Mouse (Mus musculus): ENCODE data around the gene Lat2.

The Lat2 gene

DNA sequence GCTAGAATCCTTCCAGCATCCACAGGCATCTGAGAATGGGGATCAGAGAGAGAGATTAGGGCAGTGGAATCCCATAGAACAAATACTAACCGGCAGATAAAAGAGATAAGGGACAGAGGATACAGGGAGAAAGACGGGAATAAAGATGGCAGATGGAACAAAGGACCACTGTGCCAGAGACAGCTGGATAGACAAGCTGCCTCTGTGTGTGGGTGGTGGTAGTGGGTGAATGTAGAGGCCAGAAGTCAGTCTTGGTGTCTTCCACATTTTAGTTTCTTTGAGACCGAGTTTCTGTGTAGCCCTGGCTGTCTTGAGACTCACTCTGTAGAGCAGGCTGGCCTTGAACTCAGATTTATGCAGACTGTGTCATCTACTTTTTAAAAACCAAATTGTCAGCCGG is 955 bp upstream of the Lat2 start:
- in situ Hi-C loops (cut with MboI; ENCODE audit: unreplicated experiment in 2 of 2), result loop anchor here (5.0 to 10.0 kb wide), 5 partner anchors 33 to 431 kb away; partner anchors contain the start of genes Gtf2ird2 (in 2 of the 2) and Rfc2 (in 2 of the 2)

DNA sequence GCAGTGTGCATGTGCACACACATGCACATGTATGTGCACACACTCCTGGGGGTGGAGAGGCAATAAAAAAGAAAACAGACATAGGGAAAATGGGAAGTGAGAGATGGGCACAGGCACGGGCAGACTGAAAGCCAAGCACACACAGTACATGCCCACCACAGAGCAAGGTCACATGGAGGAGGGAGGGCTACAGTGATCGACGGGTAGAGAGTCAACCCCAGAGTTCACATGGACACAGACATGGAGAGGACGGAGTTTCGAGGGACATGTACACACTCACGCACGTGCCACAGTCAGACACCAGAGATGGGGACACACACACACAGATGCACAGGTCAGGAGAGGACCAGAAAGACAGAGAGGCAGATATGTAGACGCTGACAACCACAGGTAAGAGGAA is 555 bp upstream of the Lat2 start:
- in situ Hi-C loops (cut with MboI; ENCODE audit: unreplicated experiment in 2 of 2), result loop anchor here (5.0 to 10.0 kb wide), 5 partner anchors 33 to 431 kb away; partner anchors contain the start of genes Gtf2ird2 (in 2 of the 2) and Rfc2 (in 2 of the 2)

DNA sequence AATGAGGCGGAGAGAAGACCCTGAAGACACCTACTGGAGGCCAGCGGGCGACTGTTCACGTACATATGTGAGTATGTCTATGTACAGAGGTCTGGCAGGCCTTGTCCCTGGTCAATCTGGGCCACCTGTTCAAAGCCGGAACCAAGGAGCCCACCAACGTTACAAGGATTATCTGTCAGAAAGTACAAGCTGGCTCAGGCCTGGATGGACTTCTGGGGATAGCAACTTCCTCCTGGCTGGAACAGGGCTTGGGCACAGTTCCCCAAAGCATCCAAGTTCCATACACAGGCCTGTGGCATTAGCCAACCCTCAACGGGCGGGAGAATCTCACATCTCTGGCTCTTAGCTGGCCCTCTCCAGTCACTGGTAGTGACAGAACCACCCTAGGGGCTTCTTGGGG is 529 bp downstream of the Lat2 start:
- in situ Hi-C loops (cut with MboI; ENCODE audit: unreplicated experiment in 2 of 2), result loop anchor here (10.0 kb wide), 1 partner anchor 429 kb away; the partner anchor contains the start of gene Gtf2ird2 (in 2 of the 2)

DNA sequence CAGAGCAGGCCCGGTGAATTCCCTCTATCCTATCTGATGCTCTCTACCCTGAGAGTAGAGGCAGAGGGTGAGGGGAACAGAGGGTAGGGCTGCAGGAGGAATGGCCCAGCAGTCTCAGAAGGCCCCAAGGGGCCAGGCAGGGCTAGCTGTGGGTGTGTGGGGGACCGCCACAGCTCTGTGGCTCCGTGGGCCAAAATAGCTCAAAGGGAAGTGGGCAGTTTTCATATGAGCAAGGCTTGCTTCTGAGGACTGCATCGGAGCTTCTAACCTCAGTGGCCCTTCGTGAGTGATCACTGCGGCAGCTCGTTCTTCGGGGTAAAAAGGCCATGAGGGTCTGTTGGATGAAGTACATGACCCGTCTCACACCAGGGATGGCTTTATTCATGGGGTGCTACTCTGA is 1.1 kb downstream of the Lat2 start:
- in situ Hi-C loops (cut with MboI; ENCODE audit: unreplicated experiment in 2 of 2), result loop anchor here (10.0 kb wide), 1 partner anchor 429 kb away; the partner anchor contains the start of gene Gtf2ird2 (in 2 of the 2)

DNA sequence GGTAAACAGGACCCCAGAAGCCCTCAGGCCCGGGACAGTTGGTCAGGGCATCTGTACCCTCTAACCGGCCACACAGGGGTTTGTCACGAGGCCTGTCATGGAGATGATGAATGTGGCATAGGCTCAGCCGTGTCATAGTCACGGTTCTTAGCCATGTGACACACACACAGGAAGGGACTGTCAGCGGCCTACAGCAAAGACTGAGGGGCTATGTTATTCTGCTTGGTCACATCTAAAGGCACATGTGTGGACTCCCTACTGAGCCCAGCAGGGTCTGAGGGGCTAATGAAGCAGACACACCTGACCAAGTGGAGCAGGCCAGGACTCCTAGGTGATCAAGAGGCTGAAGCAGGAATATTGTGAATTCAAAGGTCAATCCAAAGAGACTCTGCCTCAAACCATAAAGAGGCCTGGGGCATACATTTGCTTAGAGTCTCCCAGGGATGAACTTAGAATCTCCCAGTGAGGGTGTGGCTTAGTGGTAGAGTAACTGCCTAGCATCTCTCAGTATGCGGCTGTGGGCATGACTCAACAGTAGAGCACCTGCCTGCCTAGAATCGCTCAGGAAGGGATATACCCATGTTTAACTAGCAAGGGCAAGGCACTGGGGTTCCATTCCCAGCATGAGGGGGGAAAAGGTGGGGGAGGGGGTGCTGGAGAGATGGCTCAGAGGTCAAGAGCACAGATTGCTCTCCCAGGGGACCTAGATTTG is 2.9 kb downstream of the Lat2 start:
- in situ Hi-C loops (cut with MboI; ENCODE audit: unreplicated experiment in 2 of 2), result loop anchor here (10.0 kb wide), 1 partner anchor 427 kb away; the partner anchor contains the start of gene Gtf2ird2 (in 2 of the 2)

DNA sequence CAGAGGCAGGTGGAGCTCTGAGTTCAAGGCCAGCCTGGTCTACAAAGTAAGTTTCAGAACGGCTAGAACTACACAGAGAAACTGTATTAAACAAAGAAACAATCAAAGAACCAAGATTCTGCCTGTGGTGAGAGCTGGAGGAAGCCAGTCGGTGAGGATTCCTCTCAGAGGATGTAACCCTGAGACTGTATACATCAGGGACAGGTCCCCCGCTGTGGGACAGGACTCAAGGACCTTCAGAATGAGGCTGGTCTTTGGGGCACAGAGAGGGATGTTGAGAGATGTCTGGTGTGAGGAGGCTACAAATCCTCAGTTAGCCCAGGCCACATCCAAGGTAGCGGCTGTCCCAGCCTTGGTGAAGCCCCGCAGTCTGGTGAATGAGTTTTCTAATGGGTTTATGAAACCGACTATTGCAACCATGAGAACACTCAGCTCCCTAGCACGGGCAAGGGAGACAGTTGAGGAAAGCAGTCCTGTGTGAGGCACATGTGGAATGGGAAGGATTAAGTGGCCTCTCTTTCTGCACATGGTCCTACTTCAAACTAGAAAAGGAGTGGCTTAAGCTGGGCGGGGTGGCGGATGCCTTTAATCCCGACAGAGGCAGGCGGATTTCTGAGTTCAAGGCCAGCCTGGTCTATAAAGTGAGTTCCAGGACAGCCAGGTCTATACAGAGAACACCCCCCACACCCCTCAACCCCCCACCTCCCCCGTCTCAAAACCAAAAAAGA is 4.7 kb downstream of the Lat2 start:
- in situ Hi-C loops (cut with MboI; ENCODE audit: unreplicated experiment in 2 of 2), result loop anchor here (10.0 kb wide), 1 partner anchor 425 kb away; the partner anchor contains the start of gene Gtf2ird2 (in 2 of the 2)

DNA sequence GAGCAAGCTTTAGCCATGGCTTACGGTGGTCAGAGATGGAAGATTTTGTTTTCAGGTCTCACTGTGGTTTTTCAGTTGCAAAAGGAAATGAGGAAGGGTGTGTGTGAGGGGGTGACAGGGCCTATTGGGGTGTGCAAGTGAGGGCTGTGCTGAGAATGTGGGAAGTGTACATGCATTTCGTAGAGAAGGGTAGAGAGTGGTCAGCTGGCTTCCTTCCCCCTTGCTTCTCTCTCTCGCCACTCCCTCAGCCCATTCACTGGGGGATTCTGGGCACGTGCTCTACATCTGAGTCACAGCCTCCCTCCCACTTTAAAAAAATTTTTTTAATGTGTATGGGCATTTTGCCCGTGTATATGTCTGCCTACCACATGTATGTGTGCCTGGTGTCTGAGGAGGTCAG is 7.7 kb downstream of the Lat2 start:
- in situ Hi-C loops (cut with MboI; ENCODE audit: unreplicated experiment in 2 of 2), result no loop called here

DNA sequence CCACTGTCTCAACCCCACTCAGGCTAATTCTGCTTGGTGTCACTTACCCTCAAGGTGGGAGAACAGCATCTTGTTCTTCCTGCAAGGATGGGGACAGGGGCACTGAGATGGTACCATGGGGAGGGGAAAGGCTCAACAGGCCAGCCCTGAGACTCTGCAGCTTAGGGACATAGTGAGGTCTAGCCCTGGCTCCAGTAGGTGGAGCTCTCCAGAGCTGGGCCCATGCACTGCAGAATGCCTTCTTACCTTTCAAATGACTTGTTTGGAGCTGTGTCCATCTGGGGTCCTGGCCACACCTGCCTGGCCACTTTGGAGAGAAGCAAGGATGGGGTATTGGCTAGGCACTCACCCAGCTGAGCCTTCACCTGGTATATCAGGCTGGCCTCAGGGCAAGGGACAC is 8.5 kb downstream of the Lat2 start:
- in situ Hi-C loops (cut with MboI; ENCODE audit: unreplicated experiment in 2 of 2), result no loop called here

DNA sequence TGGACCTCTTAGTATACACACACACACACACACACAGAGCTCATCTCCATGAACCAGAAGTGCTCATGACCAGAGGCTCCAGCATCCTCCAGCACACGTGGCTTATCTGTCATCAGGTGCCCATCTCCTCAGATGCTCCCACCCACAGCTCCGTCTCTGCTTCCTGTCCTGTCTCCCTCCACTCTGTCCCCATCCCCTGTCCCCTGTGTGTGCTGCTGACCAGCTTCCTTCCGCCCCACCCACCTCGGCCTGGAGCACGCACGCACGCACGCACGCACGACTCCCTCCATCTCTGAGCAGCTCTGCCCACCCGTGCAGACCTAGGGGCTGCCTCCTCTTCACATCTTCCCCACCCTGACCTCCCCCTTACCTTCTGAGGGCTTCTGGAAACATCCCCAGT is 10.4 kb downstream of the Lat2 start:
- in situ Hi-C loops (cut with MboI; ENCODE audit: unreplicated experiment in 2 of 2), result no loop called here

DNA sequence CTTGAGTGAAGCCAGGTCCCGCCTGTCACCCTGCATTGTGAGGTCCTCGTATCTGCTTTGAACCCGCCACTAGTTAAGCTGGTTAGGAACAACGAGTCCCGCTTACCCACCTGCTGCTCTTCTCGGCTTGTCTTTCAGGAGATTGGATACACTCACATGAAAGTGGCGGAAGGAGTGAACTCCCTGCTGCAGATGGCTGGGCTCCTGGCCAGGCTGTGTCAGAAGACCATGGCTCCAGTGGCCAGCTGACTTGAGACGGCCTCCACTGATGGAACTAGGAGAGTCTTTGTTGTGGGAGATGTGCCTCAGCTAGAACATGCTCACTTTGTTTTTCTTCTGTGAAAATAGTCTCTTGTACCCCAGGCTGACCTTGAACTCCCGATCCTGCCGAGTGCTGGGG is 17.1 kb downstream of the Lat2 start:
- in situ Hi-C loops (cut with MboI; ENCODE audit: unreplicated experiment in 2 of 2), result no loop called here

DNA sequence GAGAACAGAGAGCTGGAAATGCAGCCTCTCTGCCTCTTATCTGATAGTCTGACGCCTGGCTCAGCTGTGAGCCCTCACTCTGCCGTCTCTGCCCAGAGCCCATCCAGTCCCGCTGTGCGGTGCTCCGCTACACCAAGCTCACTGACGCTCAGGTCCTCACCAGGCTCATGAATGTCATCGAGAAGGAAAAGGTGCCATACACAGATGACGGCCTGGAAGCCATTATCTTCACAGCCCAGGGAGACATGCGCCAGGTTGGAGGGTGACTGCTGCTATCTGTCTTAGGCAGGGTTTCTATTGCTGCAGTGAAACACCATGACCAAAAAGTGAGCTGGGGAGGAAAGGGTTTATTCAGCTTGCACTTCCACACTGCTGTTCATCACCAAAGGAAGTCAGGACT is 21.7 kb downstream of the Lat2 start:
- in situ Hi-C loops (cut with MboI; ENCODE audit: unreplicated experiment in 2 of 2), result no loop called here

DNA sequence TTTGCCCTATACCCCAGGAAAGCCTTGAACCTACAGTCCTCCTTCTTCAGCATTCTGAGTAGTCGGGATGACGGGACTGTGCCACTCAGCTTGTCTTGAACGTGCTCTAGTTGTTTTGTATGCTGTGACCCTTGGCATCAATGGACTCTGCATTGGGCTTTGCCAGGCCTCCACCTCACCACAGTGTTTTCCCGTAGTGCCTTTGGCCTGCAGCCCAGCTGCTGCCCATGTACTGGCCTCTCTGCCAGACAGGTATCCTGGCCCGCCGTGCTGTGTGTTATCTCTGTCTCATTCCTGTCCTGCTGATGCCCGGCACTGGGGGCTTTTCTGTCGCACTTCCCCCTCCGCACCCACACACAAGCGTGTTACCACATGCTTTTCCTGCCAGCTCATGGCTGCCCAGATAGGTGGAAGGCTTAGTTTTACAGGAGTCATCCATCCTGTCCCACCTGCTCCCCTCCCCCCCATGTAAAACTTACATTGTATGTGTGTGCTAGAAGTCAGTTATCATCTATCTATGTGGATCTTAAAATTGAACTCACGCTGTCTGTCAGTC is 22.7 kb downstream of the Lat2 start:
- in situ Hi-C loops (cut with MboI; ENCODE audit: unreplicated experiment in 2 of 2), result no loop called here

DNA sequence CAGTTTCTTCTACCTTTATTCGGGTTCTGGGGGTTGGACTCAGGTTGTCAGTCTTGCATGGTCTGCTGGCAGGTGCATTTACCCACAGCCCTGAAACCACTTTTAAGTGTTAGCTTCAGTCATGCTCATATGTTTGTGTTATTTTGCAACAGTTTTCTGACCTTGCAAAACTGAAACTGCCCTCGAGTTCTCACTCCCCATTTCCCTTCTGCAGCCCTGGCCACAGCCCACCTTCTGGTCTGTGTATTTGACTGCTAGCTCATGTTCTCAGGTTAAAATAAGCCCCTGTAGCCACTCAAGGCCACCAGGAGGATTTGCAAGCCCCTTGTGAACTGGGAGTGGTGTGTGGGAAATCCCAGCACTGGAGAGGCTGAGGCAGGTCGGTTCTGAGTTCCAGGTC is 24.9 kb downstream of the Lat2 start:
- in situ Hi-C loops (cut with MboI; ENCODE audit: unreplicated experiment in 2 of 2), result loop anchor here in 1 of 2 experiments (10.0 kb wide), 1 partner anchor 405 kb away; the partner anchor contains the start of gene Gtf2ird2

DNA sequence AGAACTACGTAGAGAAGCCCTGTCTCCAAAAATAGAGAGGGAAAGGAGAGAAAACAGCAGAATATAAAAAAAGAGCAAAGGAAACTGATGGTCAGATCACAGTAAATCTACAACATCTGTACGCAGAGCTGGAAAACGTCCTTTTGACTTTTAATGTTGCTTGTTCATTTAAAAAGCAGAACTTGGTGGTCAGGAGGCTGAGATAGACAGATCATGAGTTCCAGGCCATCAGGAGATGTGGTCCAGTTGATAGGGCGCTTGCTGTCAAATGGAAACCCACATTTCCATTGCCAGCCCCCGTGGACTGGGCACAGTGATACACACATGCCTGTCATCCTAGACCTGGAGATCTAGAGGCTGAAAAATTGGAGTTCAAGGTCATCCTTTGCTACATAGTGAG is 30.0 kb downstream of the Lat2 start:
- in situ Hi-C loops (cut with MboI; ENCODE audit: unreplicated experiment in 2 of 2), result loop anchor here (5.0 to 10.0 kb wide), 3 partner anchors 33 to 400 kb away; partner anchors contain the start of genes Lat2 (in 2 of the 2), Gtf2ird2 (in 1 of the 2) and Limk1 (in 1 of the 2)

DNA sequence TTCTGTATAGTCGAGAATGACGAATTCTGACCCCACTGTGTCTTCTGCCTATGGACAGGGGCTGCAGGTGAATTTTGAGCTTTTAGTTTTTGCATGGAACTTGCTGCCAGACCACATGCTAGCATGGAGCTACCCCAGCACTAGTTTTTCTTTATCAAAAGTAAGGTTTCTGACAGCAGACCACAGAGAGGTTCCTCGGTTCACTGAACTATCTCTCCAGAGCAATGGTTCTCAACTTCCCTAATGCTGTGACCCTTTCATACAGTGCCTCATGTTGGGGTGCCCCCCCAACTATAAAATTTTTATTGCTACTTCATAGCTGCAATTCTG is 31.0 kb downstream of the Lat2 start:
- in situ Hi-C loops (cut with MboI; ENCODE audit: unreplicated experiment in 2 of 2), result loop anchor here (5.0 to 10.0 kb wide), 3 partner anchors 33 to 399 kb away; partner anchors contain the start of genes Lat2 (in 2 of the 2), Gtf2ird2 (in 1 of the 2) and Limk1 (in 1 of the 2)

DNA sequence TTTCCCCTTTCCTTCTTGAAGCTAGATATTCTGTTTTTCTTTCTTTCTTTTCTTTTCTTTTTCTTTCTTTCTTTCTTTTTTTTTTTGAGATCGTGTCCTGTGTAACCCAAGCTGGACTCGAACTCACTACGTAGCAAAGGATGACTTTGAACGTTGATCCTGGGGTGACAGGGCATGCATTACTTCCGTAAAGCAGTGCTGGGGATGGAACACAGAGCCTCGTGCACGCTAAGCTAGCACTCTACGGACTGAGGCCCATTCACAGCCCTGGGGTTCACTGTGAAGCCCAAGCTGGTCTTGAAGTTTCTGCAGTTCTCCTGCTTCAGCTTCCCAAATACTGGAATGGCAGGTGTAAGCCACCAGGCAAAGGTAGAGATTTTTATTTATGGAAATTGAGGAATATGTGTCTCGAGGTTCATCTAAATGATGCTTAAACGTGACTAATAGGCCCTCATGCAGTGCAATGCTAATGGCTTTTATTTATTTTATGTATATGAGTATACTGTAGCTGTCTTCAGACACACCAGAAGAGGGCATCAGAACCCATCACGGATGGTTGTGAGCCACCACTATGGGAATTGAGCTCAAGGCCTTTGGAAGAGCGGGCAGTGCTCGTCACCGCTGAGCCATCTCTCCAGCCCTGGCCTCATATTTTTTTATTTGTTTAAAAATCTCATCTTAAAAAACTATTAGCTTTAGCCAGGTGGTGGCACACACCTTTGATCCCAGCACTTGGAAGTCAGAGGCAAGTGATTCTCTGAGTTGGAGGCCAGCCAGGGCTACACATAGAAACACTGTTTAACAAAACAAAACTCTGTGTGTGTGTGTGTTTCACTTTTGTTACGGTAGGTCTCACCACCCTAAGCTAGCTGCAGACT is 31.6 kb downstream of the Lat2 start:
- in situ Hi-C loops (cut with MboI; ENCODE audit: unreplicated experiment in 2 of 2), result loop anchor here (5.0 to 10.0 kb wide), 3 partner anchors 34 to 398 kb away; partner anchors contain the start of genes Lat2 (in 2 of the 2), Gtf2ird2 (in 1 of the 2) and Limk1 (in 1 of the 2)

DNA sequence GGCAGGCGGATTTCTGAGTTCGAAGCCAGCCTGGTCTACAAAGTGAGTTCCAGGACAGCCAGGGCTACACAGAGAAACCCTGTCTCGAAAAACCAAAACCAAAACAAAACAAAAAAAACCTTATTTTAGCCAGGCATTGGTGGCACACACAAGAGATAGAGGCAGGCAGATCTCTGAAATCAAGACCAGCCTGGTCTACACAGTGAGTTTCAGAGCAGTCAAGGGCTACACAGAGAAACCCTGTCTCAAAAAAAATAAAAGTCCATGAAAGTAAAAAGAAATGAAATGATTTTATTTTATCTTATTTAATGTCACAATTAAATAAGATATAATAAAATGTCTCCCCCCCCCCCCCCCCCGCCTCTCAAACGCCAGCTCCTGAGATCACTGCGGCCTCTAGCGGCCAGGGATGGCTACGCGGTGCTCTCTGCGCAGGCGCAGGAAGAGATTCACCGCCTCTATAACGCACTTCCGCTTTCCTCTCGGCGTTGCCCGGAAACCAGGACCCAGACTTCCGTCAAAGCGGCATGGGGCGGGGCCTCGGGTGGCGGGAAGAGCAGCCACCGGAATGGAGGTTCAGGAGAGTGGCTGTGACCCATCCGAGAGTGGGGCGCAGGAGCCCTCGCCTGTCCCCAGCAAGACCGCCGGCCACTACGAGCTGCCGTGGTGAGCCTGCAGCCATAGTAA is 32.5 kb downstream of the Lat2 start:
- in situ Hi-C loops (cut with MboI; ENCODE audit: unreplicated experiment in 2 of 2), result loop anchor here (5.0 to 10.0 kb wide), 3 partner anchors 35 to 398 kb away; partner anchors contain the start of genes Lat2 (in 2 of the 2), Gtf2ird2 (in 1 of the 2) and Limk1 (in 1 of the 2)

DNA sequence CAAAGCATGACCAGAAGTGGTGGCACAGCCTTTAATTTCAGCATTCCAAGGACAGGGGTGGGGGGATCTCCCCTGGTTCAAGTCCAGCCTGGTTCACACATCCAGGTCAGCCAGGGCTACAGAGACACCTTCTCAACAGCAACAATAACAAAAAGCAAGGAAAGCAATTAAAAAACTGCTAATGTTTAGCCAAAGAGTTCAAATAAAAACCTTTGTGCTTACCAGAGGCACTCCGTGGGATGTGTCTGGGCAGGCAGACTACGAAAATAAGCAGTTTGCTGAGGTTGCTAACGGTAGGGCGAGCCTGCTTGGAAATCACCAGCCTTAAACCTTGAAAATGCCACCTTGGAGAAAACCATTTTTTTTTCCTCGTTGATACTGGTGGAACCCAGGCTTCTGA is 33.7 kb downstream of the Lat2 start, which contains the start of gene Rfc2:
Gene Rfc2, plus strand, starts transcription at position 221 of the 400 bp plus-strand sequence.
- in situ Hi-C loops (cut with MboI; ENCODE audit: unreplicated experiment in 2 of 2), result loop anchor here (5.0 to 10.0 kb wide), 3 partner anchors 36 to 396 kb away; partner anchors contain the start of genes Lat2 (in 2 of the 2), Gtf2ird2 (in 1 of the 2) and Limk1 (in 1 of the 2)

DNA sequence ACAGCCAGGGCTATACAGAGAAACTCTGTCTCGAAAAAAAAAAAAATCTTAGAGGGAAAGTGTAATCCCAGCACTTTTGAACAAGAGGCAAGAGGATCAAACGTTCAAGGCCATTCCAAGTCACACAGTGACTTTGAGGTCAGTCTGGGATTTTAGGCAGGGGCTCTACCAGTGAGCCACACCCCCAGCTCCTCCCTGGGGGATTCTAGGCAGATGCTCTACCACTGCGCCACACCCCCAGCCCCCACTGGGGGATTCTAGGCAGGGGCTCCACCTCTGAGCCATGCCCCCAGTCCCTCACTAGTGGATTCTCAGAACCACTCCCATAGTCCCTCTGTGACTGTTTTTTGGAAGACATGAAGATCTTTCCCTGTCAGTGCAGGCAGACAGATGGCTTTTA is 35.7 kb downstream of the Lat2 start:
- in situ Hi-C loops (cut with MboI; ENCODE audit: unreplicated experiment in 2 of 2), result no loop called here
